ENCODE assay signal across 7 mouse cellular contexts in genomic region chr13:12257391-12258380, GRCm38 (mm10). TPM values are rescaled to one million over a fixed set of nuclear protein-coding genes. Genes with fewer than 3 reads are reported as not detected.
DNase-seq lines count a peak whose midpoint lies in the region; ATAC-seq lines count a peak whose summit lies in the region.

Gene Mtr, minus strand, starts transcription at chr13:12258113.

- H3K27me3 ChIP-seq in embryonic facial prominence, embryonic 11.5 days (ENCODE audit: control insufficient read depth, insufficient read depth, low read length) = no peaks in the 10 kb centered on the region
- H3K27me3 ChIP-seq in limb, embryonic 10.5 days (ENCODE audit: low read depth, poor library complexity, severe bottlenecking) = no peaks in the 10 kb centered on the region
- H3K27me3 ChIP-seq in midbrain, embryonic 13.5 days = no peaks in the 10 kb centered on the region

- under 1% methylated on average over 69 of the region's 69 CpGs for WGBS in embryonic facial prominence, embryonic 11.5 days
- WGBS in limb, embryonic 10.5 days = under 1% methylated on average over 69 of the region's 69 CpGs
- WGBS in midbrain, embryonic 13.5 days = under 1% methylated on average over 69 of the region's 69 CpGs

- peak; percentile 100 for ATAC-seq in embryonic facial prominence, embryonic 11.5 days (replicated peaks; ENCODE audit: insufficient number of reproducible peaks, low FRiP score, low TSS enrichment, low read depth)
- ATAC-seq in granulocyte monocyte progenitor cell, adult 5-6 weeks (replicated peaks; ENCODE audit: poor library complexity, severe bottlenecking) = peak; percentile 93
- peak; percentile 100 for ATAC-seq in midbrain, embryonic 13.5 days

- no peaks in the 10 kb centered on the region for H3K4me1 ChIP-seq in embryonic facial prominence, embryonic 11.5 days (ENCODE audit: control insufficient read depth, insufficient read depth, low read length)
- peaks cover 14% of the 10 kb centered on the region for H3K4me1 ChIP-seq in limb, embryonic 10.5 days
- H3K4me1 ChIP-seq in midbrain, embryonic 13.5 days (replicated peaks) = peaks cover 18% of the 10 kb centered on the region

- peak; percentile 97 for DNase-seq in adrenal gland, postnatal 14 days
- DNase-seq in embryonic facial prominence, embryonic 11.5 days (ENCODE audit: low spot score) = peak; percentile 98
- DNase-seq in kidney, adult 11 months = peak; percentile 95
- peak; percentile 94 for DNase-seq in limb, embryonic 10.5 days (ENCODE audit: low spot score)
- DNase-seq in spleen, adult 12 weeks (ENCODE audit: low spot score) = peak; percentile 88

- H3K4me3 ChIP-seq in embryonic facial prominence, embryonic 11.5 days (ENCODE audit: low read depth, low read length) = peak within 1 kb of the TSS; percentile 69
- peak within 1 kb of the TSS; percentile 82 for H3K4me3 ChIP-seq in limb, embryonic 10.5 days
- peak within 1 kb of the TSS; percentile 65 for H3K4me3 ChIP-seq in midbrain, embryonic 13.5 days (replicated peaks)

- H3K9ac ChIP-seq in embryonic facial prominence, embryonic 11.5 days (replicated peaks; ENCODE audit: low read length) = peak within 1 kb of the TSS; percentile 78
- peak within 1 kb of the TSS; percentile 73 for H3K9ac ChIP-seq in midbrain, embryonic 13.5 days (replicated peaks)

- no peaks in the 10 kb centered on the region for H3K36me3 ChIP-seq in embryonic facial prominence, embryonic 11.5 days (replicated peaks; ENCODE audit: control insufficient read depth, insufficient read depth, low read depth, low read length)
- peaks cover 9% of the 10 kb centered on the region; the same call in 1 of the 2 replicates for H3K36me3 ChIP-seq in limb, embryonic 10.5 days
- no peaks in the 10 kb centered on the region for H3K36me3 ChIP-seq in midbrain, embryonic 13.5 days

- no peaks in the 10 kb centered on the region for H3K9me3 ChIP-seq in embryonic facial prominence, embryonic 11.5 days (replicated peaks; ENCODE audit: control insufficient read depth, low read length)
- no peaks in the 10 kb centered on the region for H3K9me3 ChIP-seq in limb, embryonic 10.5 days (replicated peaks)
- H3K9me3 ChIP-seq in midbrain, embryonic 13.5 days = peaks cover 3% of the 10 kb centered on the region; the same call in 1 of the 2 replicates

- peak within 1 kb of the TSS; percentile 38 for H3K4me2 ChIP-seq in embryonic facial prominence, embryonic 11.5 days (ENCODE audit: low read depth, low read length)
- peak within 1 kb of the TSS; percentile 72 for H3K4me2 ChIP-seq in midbrain, embryonic 13.5 days (replicated peaks)

- peak within 1 kb of the TSS; percentile 70 for H3K27ac ChIP-seq in embryonic facial prominence, embryonic 11.5 days (replicated peaks; ENCODE audit: low read depth, low read length)
- H3K27ac ChIP-seq in limb, embryonic 10.5 days = peak within 1 kb of the TSS; percentile 92
- H3K27ac ChIP-seq in midbrain, embryonic 13.5 days = peak within 1 kb of the TSS; percentile 83

RNA-seq across cellular contexts. Expression of gene Mtr, which starts in this region (rescaled TPM):
- 22.3 and 26.2 TPM in 2 replicates for total RNA-seq in adrenal gland, postnatal 14 days (2021)
- polyA plus RNA-seq in embryonic facial prominence, embryonic 11.5 days (2014; fragmentation: Nextera tagmentation; extraction: Ambion mirVana) = 18.2 and 19.5 TPM in 2 replicates
- 28.3 and 40.8 TPM in 2 replicates for total RNA-seq in granulocyte monocyte progenitor cell, adult 5-6 weeks (2014; fragmentation: Nextera tagmentation)
- 39.8 and 46.2 TPM in 2 replicates for total RNA-seq in granulocyte monocyte progenitor cell, adult 5-6 weeks (2017)
- 19.2 and 26.7 TPM in 2 replicates for polyA plus RNA-seq in limb, embryonic 10.5 days (2016; fragmentation: Nextera tagmentation; extraction: Ambion mirVana)
- 5.3 and 6.6 TPM in 2 replicates for polyA plus RNA-seq in midbrain, embryonic 13.5 days (2015; fragmentation: Nextera tagmentation; extraction: Ambion mirVana)

Comparison
In these comparisons a context has a peak if more than half of its experiments do, and no peak if none do; other contexts are left out.
1. Peak in every context shown above with its lines: DNase-seq, ATAC-seq, H3K4me3 ChIP-seq and H3K27ac ChIP-seq.